Mouse (Mus musculus): Measurements from ENCODE around the gene Ccdc159. TPM values are rescaled to one million over a fixed set of nuclear protein-coding genes. Genes with fewer than 3 reads are reported as not detected.
A peak's percentile ranks its signal among the peaks of the same experiment; 100 is the strongest.

The Ccdc159 gene
- polyA plus RNA-seq (2017; shearing (Covaris generic)), result not detected

DNA sequence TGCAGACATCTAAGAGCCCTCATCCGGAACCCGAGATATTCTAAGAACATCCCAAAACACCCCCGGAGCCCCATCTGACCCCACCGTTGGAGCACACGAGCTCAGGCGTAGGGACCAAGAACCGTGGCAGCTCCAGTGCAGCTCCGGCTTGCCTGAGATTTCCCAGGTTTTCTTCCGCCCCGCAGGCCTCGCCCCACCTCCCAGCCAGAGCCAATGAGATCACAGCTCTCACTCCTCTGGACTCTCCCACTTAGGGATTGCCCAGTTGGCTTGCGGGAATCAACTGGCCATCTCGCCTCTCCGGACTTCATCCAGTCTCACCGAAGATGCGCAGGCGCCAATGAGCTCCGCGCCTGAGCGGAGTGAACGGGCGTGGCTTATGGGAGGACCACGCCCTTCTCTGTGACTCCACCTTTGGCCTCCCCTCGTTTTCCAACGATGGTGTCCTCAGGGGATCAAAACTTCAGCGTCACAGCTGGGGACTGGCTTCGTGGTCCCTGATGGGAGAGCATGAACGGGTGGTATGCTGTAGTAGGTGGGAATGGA lies at the start of gene Ccdc159, which contains the start of gene Tmem205:
TSS of gene Ccdc159 (plus strand) at position 264 of the 546 bp plus-strand sequence.
TSS of gene Tmem205 (minus strand) at position 349 of the 546 bp plus-strand sequence.
- ATAC-seq, result peak; percentile 23

DNA sequence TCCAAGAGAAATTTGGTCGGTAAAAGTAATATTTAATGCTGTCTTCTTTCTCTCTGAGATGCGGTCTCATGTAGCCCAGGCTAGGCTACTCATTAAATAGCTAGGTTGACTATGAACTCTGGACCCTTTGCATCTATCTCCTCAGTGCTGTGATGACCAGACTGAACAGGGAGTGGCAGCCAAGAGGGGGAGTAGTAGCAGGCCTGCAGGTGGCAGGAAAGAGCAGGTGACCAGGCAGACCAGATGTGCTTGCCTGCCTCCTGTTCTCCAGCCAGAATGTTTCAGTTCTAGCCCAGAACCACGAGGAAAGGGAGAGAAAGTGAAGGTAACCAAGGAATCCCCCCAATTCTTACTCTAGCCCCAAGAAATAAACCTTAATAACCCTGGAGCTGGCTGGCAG lies 38.0 kb upstream of the Ccdc159 start:
- ATAC-seq, result no peak

DNA sequence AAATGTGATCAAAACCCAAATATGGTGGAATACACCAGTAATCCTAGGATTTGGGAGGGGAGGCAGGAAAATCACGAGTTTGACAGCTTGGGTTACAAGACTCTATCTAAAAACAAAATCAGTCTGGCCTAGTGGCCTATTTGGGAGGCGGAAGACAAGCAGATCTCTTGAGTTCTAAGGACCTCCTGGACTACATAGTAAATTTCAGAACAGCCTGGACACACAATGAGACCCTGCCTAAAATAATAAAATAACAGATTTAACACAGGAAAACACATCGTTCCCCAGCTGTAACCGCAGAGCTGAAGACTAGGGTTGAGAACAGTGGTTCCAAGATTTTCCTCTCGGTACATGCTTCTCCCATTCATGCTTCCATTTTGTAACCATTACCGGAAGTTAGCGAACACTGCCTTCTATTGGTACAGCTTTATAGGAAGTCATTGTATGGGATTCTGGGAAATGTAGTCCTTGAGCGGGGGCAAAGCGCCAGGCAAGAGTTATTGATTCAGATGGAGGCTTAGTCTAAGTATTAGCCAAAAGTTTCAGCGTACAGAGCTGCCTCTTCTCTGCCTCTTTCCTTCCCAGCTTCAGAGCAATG lies 25.9 kb upstream of the Ccdc159 start:
- ATAC-seq, result peak; percentile 94

DNA sequence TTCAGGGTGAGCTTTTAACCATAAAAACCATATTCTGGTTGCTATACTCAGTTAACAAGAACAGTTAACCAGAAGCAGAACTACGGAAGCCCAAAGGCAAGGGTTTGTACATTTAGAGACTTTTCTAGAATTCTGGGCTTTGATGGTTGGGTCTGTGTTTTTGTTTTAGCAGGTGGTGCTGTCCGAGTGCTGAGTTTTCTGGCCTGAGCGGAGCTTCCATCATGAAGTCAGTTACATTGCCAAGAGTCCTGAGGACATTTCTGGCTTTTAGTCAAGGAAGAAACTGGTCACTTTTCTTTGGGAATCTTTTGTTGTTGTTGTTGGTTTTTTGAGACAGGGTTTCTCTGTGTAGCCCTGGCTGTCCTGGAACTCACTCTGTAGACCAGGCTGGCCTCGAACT lies 23.2 kb upstream of the Ccdc159 start:
- ATAC-seq, result no peak

DNA sequence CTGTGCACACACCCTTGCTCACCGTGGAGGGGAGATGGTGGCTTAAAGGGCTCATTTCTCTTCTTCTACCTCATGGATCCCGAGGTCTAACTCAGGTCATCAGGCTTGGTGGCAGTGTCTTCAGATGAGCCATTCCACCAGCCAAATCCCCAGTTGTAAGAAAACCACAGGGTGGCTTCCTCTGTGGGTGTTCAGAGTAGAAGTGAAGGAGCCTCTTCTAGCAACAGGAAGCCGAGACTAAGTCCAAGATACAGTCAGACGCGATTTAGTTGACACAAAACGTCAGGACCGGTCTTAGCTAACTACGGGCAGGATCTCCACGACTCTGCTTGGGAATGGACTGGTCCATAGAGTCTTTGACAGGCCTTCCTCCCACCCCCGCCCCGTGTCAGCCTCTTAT lies 19.1 kb upstream of the Ccdc159 start:
- no peak for ATAC-seq

DNA sequence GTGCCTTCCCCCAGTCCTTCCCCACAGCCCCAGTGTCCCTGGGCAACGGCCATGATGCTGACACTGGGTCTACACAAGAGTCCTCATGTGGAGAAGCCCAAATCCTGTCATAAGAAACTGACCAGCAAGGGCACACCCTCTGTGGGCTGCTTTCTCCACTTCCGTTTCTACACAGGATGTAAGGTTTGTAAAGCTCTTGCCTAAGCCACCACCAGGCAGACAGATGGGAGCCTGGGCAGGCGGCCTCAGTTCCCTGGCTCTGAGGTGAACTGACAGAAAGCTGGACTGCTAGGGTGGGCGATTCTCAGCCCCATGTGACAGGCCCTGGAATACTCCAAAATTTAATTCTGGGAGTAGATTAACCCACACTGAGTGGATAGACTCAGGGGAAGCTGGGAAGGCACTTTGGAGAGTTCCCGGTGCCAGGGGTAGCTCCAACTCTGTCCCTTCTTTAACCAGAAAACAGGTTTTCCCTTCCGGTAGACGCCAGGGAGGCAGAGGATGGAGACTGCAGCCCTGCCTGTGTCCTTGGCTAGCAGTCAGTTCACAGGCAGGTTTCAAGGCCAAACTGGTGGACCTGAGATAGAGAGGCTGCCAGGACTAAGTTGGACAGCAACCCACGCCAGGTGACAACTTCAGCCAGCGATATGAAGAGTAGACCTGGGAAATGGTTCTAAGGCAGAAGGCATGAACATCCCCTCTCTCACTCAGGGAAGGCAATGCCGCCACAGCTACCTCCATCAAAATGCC lies 17.6 kb upstream of the Ccdc159 start:
- no peak for ATAC-seq

DNA sequence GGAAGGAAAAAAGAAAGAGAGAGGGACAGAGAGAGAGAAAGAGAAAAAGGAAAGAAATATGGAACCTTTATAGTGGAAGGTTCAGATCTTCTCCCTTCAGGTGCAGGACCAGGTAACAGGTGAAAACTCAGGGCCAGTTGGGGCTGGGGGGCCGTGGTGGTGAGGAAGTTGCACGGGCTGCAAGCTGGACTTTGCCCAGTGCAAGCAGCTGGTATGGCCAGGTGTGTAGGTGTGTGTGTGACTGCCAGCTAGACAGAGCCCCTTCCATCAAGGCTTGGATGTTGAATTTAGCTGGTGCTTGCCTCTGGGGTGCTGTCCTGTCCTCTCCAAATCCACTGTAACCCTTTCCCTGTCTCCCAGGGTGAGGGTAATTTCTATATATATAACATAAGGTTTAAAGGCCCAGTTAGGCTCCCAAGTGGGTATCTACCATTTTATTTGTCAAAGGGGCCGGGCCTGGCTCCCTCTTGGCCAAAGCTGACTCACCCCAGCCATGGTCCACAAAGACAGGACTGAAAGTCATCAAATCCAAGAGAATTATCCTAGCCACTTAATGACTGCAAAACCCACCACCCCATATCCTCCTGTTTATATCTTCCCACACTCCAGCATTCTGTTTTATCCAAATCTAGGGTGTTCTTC lies 10.3 kb upstream of the Ccdc159 start:
- no peak for ATAC-seq

DNA sequence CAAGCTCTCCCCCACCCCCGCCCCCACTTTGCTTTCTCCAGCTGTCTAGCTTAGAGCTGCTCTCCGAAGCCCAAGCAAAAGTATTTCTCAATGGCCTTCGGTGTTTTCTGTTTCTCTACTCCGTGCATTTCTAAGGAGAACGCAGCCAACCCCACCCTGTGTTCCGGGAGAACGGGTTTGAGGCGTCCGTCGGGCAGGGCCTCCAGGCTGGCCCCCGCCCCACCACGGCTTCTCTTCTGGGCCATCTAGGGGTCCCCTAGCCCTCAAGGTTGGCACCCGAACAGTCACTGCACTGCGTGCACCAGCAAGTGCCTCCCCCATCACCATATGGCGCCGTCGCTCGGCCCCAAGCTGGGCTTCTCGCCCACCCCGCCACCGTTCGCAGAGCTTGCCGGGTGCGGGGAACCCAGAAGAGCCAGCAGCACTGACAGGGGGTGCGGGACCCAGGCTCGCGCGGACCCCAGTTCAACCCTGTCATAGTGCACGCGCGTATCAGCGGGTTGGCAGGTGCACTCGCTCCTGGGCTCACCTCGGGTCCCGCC lies 9.7 kb upstream of the Ccdc159 start:
- ATAC-seq, result peak; percentile 15

DNA sequence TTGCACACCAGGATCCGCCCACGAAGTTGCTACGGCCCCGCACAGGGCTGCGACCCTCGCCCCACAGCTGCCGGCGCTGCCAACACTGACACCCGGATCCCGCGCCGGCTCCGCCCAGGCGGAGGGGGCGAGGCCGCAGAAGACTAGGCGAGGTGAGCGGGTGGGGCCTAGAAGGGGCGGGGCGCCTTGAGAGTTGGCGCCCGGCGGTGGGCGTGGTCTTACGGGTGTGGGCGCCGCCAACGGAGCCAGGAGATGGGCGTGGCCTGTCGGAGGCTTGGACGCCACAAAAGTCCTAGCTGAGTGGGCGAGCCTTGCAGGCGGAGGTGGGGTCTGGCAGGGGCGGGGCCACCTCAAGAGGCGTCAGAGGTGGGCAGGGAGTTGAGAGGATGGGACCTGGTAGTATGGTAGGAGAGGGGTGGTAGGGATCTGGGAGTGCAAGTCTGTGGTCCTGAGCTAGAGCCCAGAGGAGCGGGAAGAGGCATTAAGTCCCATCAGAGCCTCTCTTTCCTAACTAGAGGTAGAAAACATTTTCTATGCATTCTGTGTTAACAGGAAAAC lies 9.2 kb upstream of the Ccdc159 start, which contains the start of gene Rab3d:
TSS of gene Rab3d (minus strand) at position 158 of the 558 bp plus-strand sequence.
- peak; percentile 90 for ATAC-seq

DNA sequence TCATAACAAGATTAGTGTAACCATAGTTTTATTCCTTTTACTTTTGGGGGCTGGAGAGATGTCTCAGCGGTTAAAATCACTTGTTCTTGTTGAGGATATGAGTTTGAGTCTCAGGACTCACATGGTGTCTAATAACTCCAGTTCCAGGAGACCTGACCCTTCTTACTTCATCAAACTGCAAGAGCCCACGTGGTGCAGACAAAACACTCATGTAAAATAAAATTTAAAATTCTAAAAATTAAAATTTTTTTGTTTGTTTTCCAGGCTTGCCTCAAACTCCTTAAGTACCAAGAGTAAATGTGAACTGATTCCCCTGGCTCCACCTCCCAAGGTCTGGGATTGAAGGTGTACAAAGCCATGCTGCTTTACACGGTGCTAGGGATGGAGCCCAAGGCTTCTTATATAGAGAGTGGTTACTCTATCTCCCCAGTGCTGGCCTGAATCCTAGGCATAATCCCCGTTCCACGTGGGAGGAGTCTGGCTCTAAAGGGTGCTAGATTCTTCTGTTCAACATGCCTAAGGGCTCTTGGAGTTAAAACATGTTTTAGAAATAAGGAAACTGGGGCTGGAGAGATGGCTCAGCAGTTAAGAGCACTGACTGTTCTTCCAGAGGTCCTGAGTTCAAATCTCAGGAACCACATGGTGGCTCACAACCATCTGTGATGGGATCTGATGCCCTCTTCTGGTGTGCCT lies 8.4 kb upstream of the Ccdc159 start:
- no peak for ATAC-seq

DNA sequence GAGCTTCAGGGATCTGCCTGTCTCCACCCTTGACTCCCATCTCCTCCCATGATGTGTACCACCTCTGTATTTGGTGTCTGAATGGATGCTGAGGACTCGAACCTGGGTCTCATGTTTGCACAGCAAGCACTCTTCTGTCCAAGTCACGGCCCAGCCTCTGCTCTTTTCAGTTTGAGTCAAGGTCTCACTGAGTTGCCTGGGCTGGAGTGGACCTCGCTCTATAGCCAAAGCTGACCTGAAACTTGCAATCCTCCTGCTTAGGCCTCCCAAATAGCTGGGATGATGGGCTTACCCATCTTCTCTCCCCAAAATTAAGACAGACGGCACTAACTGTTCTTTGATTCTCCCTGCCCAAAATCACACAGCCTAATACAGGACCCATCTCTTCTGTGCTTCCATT lies 4.2 kb upstream of the Ccdc159 start:
- no peak for ATAC-seq

DNA sequence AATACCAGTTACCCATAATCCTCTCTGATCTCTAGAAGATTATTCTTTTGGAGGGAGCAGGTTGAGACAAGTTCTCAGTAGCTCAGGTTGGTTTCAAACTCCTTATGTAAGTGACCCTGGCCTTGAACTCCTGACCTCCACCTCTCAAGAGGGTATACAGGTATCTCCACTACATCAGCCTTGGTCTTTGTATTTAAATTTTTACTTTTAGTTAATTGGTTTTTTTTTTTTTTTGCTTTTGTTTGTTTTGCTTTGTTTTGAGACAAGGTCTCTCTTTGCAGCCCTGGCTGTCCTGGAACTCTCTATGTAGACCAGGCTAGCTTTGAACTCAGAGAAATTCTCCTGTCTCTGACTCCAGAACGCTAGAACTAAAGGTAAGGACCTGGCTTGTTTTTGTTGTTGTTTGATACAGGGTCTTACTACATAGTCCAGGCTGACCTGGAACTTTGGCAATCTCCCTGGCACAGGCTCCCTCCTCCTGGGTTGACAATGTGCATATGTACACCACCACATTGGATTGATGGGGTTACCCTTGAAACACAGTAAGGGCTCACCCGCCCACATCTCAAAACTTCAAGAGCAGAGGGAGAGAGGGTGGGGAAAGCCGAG lies 3.7 kb upstream of the Ccdc159 start:
- no peak for ATAC-seq

DNA sequence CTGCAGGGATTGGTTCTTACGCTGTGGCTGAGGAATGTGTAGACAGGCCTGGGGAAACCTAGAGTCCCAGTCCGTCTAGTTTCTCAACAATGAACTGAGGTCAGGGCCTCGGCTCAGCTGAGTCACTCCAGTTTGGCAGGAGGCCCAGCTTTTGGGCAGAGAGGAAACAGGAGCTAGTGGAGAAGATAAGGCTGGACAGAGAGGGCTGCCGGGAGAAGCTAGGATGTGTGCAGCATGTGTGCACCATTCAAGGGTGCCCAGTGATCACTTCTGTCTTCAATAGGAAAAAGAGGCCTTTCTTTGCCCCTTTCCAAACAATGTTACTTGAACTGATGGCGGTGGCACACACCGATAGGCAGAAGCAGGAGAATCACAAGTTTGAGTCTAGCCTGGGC lies 3.2 kb upstream of the Ccdc159 start:
- no peak for ATAC-seq

DNA sequence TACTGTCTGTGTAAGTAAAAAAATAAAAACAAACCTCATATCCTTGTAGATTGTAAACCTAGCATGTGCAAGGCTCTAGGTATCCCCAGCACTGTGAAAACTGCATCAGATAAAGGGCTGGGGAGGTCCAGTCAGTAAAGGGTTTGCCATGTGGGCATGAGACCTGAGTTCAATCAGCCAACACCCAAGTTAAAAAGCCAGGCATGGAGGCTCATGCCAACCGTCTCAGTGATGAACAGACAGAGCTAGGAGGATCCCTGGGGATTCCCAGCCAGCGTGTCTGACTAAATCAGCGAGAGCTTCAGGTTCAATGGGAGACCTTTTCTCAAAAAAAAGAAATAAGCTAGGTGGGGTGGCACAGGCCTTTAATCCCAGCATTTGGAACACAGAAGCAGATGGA lies 2.2 kb upstream of the Ccdc159 start:
- ATAC-seq, result no peak

DNA sequence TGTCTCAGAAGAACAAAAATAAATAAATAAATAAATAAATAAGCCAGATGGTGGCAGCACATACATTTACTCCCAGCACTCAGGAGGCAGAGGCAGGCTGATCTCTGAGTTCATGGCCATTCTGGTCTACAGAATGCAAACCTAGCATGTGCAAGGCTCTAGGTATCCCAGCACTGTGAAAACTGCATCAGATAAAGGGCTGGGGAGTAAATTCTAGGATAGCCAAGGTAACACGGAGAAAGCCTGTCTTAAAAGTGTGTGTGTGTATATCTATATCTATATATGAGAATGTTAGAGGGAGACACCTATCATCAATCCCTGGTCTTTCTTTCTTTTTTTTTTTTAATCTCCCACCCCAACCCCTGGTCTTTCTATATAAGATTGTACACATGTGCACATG lies 1.8 kb upstream of the Ccdc159 start:
- ATAC-seq, result no peak

DNA sequence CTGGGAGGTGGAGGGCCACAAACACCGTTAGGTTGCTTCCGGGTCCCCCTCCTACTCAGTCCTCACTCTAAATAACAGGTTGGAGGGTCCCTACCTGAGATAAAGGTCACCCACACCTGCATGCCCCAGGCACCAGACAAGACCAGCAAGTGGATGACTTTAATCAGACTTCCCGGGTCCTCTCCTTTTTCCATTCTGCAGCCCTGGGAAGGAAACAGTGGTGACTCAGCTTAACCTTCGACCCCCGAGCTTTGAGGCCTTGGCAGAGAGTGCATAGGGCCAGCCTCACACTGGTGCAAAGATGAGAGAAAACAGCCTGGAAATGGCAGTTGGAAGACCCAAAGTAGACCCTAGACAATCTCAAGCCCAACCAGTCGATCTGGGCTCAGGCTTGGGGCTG lies 1.1 kb upstream of the Ccdc159 start:
- ATAC-seq, result no peak

DNA sequence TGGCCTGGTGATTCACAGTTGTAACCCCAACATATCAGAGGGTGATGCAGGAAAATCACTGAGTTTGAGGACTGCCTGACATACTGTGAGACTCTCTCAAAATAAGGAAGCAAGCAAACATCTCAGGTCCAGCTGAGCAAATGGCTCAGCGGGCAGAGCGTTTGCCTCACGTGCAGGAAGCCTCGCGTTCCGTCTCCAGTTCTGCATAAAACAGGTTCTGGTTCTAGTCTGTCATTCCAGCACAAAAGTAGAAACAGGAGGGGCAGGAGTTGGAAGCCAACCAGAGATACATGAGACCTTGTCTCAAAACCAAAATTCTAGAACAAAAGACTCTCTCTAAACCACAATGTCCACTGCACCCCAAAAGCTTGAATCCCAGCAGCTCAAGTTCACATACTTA lies 487 bp upstream of the Ccdc159 start:
- ATAC-seq, result no peak

DNA sequence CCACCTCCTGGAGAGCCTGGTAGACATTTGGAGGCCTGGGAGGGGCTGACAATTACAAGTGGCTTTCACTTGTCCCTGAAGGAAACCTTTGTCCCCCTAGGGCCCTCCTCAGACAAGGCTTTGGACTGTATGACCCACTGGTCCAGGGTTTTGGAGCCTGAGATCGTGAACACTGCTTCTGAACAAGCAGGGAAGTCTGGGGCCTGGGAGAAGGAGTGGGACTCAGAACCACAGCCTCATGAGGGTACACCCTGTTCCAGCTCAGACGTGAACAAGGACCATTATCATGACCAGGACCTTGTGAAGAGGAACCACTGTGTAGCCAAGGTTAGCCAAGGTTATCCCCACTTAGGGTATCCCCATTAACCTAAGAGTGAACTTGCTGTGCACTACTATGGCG lies 1.9 kb downstream of the Ccdc159 start:
- ATAC-seq, result no peak

DNA sequence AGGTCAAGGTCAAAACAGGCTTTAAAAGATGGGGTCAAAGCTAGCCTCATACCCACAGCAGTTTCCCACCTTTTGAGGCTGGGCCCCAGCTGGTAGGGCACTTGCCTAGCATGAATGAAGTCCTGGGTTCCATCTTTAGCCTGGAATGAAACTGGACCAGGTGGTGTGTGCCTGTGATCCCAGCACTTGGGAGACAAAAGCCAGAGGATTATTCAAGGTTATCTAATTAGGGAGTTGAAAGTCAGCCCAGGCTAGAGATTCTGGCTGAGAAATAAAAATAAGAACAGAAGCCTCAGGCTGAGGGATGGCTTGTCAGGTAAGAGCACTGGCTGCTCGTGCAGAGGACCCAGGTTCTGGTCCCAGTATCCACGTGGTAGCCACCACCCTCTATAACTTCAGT lies 4.7 kb downstream of the Ccdc159 start:
- ATAC-seq, result no peak

DNA sequence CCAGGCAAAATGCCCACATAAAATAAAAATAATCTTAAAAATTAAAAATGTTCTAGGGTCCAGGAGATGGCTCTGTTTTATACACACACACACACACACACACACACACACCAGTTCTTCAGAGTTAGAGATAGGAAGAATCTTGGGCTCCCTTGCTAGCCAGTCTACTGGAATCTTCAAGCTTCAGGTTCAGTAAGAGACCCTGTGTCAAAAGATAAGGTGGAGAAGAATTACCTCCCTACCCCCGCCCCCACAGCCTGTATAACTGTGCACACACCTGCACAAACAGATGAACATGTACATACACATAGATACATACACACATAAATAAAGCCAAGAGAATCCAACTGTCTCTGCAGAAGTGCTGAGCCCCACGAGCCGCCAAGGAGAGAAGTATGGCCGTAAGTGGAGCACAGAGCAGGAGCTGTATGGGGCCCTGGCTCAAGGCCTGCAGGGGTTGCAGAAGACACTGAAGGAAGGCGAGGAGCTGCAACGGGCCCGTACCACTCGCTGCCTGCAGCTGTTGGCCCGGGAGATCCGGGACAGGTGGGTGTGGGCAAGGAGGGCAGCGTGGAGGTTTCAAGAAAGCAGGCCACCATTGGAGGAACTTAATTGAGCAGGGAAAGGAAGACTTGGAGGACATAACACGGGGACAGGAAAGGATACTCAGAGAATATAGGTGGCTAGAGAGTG lies 5.3 kb downstream of the Ccdc159 start:
- no peak for ATAC-seq

DNA sequence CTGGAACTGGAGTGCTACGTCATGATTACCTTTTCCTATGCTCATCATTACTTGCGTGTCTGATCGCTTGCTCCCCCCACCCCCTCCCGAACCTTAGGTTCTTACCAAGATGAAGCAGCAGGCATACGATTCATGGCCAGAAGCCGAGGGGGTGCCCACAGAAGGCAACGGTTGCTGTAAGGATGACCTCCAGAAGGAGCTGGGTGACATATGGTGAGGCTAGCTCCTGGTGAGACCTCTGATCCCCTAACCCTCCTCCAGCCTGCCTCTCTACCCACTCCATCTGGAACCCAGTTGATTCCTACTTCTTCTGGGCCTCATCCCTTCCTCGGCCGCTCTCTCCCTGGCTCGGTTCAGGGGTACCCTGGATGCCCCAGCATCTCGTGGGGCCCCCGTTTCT lies 6.8 kb downstream of the Ccdc159 start:
- no peak for ATAC-seq
